Mouse (Mus musculus) adrenal gland, adult (tissue): ENCODE data around the gene Mrrf.

Experiments used
- DNase-seq, 2 experiments: peaks; one replicate each; pipeline ENCODE4 v3.0.0; 2022 to 2023; ENCODE audit warnings: low spot score in 1 of 2; ENCODE audit not compliant: inconsistent age in 2 of 2

Gene Mrrf

DNA sequence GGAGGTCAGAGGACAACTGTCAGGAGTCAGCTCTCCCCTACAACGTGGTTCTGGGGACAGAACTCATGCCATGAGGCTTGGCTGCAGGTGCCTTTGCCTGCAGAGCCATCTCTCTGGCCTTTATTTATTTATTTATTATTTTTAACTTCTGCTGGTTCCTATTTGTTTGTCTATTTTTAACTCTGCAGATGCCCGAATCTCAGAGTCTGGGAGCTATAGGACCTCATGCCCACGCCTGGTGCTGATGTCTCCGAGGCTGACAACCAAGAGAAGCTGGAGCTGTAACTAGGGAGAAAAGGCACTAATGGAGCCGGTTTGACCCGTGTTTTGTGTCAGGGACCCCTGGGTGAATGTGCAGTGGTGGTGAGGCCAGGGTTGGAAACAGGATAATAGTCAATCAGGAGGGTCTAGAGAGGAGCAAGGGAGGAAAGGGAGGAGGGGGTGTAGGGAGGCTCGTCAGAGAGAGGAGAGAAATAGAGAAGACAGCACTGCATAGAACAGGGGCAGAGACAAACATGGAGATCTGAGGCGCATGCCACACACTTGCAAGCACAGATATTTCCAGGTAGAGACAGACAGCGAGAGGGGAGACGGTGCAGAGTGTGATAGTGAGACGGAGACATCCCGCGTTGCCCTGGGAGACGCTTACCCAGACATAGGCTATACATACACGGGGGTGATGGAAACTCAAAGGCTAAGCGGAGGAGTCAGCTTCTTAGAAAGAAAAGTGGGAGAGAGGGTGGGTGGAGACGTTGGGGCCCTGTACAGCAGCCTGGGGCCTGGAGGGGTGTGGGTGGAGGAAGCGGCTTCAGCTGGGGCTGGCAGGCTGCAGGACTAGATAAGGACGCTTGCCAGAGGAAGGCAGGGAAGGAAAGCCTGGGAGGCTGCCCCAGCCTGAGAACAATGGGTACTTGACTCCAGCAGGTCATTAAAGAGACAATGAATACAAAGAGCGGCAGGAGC is 62.0 kb downstream of the Mrrf start:
- peak; percentile 41 to 66 for DNase-seq

DNA sequence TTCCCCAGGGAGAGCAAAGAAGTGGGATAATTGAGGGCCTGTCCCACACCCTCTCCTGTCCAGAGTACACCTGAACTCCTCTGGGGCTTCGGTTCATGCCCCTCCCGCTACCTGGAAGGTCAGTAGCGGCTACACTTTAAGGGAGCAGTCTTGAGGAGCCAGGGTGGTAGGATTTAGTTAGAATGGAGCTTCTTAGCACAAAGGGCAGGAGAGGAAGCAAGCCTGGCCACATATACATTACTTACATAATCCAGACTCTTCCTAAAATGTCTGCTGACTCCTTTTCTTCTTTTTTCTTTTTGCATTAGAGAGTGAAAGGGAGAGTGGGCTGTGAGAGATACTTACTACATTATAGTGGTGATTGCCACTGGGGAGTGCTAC is 62.7 kb downstream of the Mrrf start:
- DNase-seq: no peak

DNA sequence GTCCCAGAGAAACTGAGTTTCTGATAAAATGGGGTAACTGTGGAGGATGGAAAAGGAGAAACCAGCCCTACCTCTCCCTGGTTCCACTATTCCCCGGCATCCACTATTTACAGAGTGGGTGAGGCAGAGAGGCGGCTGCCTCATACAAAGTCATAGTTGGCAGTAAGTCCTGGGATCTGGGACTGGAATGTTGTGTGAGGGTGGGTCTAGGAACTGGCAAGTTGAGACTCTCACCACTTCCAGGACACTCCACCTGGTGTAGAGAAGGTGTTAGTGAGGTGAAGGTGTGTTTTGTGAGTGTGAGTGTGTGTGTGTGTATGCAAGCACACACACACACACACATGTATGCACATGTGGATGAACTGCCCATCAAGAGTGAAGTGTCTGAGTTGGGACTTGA is 64.6 kb downstream of the Mrrf start:
- DNase-seq: no peak

DNA sequence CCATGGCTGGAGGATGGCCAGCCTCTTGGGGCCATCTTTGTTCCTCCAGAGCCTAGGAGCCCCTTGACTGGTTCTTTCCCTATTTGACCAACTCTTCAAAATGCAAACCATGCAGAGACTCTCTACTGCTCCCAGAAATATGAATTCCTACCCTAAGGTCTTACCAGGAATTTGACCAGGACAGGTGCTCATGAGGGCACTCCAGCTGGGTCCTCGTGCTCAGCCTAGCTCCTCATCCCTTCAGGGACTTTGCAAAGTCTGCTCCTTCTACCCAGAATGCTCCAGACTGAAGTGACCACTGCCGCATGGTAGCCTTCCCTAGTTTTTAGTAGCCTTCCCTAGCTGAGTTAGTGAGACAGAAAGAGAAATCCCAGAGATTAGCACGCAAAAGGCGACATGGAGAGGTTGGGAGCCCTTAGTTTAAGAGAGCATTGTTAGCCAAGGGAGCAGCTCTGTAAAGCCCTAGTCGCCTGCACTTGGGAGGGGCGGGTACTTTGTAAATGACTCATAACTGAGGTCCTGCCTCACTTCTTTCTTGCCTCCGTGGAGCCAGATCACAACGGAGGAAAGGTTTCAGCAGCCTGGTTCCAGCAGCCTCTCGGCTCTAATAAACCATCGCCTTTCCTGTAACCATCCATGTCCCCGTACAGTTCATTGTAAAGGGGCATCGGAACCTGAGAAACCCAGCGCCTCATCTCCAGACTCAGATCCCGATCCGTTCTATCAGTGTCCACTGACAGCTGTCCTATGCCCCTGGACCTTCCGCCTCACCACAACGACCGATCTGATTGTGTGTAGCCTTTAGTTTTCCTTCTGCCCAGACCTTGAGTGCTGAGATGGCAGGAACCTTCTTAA is 65.8 kb downstream of the Mrrf start:
- DNase-seq: peak in 1 of 2 experiments; percentile 68

DNA sequence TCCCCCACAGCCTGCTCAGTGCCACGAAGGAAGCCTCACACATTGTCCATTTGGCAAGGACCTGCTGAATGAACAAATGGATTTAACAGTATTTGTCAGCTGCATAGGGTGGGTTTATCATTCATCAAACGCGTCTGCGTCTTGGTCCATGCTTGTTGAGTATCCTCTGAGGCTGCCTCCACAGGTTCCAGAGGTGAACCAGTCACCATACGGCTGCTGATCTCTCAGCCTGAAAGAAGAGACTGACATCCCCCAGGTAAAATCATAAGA is 66.4 kb downstream of the Mrrf start:
- no peak for DNase-seq

DNA sequence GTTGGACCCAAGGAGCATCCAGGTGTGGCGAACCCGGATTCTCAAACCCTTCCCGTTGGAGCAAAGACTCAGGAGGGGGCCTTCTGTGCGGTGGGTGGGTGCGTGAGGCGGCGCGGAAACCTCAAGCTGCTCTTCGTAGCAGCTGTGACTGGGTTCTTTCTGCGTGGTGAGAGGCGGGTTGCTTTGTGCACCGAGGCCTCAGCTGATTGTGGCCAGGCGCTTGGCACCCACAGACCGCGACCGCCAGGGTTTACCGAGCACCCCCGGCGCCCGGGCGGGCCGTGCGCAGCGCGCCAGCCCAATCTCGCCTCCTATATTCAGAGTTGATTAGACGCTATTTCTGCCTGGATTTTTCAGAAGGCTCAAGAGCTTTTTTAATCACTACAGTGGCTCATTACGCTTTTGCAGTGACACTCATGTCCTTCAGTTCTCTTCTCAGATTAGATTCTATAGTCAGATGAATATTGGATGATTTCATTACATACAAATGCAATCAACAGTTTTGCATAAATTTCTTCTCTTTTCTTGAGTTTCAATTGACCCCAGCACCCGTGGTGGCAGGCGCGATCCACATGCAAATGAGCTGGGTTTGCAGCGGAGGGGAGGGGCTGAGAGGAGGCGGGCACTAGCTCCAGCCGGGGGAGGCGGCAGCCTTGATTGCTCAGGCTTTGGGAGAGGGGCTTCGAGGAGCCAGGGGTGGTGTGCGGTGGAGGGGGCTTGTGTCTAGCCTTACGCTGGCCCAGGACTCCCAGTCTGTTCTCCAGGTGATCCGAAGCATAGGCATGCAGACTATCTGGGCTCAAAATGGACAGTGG is 67.0 kb downstream of the Mrrf start:
- DNase-seq: peak in 1 of 2 experiments; percentile 65

DNA sequence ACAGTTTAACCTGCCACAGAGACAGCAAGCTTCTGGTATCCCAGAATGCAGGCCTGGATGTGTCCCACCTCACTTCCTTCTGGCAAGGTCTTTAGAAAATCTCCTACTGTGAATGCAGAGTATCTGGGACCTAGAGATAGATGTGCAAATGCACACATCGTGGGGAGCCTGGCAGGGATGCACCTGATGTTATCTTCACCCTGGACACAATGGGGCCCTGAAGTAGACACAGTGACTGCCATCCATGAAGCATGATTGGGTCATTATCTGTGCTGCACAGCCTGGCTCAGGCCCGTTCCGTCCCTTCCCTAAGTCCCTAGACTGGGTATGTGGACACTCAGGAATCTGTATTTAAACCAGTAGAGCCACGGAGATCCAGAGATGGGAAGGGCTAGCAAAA is 68.4 kb downstream of the Mrrf start:
- DNase-seq: no peak

DNA sequence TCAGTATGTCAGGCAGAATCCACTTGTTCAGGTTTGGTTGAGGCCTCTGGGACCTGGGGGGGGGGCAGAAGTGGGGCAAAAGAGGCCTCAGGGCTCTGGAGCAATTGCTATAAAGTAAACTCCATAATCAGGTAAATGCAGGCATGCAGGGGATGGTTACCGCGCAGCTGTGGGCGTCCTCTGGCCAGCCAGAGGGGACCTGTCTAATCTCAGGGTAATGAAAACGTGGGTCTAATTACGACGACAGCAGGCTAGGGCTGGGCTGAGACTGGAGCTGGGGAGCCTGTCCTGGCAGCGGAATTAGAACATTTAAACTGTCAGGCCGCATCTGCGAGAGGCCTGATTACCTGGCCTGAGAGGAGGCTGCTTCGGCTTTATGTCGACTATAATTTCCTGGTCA is 70.9 kb downstream of the Mrrf start:
- DNase-seq: no peak

DNA sequence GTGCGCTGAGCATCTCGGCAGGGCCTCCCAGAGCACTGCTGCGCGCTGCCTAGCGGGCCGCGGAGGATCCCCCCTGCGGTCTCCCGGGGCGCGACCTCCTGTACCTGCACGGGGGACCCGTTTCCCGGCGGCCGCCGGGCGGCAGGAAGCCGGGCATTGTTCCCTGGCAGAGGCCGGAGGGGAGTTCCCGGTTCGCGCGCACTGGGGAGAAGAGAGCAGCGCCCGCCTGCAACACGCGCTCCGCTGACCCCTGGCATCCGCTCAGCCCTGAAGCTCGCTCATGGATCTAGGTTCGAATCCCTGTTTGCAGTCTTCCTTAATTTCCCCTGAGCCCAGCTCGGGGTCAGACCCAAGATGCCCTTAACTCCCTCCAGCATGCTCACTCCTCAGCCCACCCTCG is 74.6 kb downstream of the Mrrf start:
- DNase-seq: peak in 1 of 2 experiments; percentile 51

DNA sequence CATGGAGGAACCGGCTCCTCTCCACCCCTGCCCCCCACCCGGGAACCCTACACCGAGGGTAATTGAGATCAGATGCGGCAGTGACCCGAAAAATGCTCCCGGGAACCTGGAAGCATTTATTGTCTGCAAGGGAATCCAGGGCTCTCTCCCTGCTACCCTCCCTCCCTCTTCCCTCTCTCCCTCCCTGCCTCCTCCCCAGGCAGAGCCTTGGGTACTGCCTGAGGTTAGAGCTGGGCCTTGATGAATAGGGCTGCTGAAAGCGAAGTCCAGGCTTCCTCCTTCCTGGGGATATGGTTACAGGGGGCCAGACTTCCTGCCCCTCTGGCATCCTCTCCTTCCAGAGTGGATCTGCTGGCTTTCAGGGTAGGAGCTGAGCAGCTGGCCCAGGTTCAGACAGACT is 75.6 kb downstream of the Mrrf start:
- peak in 1 of 2 experiments; percentile 35 for DNase-seq

DNA sequence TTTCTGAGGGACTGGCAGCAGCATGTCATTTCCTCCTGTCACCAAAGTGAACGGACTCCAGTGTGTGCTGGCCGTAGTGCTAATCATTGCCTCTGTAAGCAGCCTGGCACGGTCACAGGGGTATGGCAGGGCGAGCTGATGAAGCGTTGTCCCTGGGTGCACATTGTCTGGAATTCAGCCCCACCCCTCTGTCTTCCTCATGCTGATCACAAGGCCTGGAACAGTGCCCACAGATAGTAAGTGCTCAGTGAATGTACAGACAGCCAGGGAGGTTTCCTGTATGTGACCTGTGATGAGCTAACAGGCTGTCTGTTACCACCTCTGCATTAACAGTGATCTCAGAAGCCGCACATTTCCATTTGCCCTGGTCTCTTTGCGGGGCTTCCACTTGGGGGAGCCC is 76.9 kb downstream of the Mrrf start:
- DNase-seq: peak in 1 of 2 experiments; percentile 39

DNA sequence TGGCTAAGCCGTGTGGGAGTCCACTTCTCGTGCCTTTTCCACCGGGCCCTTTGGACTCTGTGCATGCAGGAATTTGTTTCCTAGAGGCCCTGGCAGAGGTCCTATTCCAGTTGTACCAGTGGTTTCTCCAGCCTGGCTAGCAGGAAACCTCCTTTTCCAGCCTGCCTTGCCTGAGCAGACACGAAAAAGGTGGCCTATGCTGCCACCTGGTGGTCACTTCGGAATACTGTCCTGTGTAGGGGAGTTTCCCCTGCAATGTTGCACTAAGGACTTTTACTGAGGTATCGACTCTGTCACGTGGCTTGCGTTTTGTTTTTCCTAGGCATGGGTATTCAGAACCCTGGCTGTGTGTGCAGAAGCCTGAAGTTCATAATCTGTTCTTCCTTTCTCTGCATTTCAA is 77.8 kb downstream of the Mrrf start:
- DNase-seq: peak; percentile 82 to 95

DNA sequence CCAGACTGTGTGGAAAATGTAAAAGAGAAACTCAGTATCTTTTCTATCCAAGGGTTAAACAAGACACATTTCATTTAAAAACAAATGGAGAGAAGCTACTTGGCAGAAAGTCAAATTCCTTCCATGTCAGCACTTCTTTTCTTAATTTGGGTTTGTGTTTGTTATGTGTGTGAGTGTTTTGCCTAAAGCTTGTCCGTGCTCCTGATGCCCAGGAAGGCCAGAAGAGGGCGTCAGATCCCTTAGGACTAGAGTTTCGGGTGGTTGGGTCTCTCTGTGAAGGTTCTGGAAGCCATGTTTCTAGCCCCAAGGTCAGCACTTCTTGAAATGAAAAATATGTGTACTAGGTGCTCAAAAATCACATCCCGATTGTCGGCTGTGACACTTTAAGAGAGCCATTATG is 78.2 kb downstream of the Mrrf start:
- no peak for DNase-seq

DNA sequence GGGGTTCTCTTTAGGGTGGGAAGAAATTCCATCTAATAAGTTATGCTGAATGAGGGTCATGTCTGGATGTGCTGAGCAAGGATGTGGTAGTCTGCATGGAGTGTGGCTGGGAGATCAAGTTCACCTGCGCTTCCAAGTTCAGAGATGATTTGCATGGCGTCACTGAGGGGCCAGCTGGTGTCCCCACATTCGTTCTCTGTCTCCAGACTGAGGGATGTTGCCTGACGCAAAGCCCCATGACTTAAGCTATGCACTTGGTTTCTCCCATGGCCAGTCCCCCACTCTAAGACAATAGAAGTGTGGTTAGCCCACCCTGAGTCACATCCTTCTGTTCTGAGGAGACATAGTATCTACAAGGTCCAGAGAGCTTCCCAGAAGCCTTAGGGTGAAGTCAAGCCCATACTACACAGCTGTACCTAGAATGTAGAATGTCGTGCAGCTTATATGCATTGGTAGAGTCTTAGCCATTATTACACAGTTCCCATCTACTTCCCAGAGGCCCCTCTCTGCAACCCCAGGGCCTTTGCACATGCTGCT is 79.1 kb downstream of the Mrrf start:
- no peak for DNase-seq

DNA sequence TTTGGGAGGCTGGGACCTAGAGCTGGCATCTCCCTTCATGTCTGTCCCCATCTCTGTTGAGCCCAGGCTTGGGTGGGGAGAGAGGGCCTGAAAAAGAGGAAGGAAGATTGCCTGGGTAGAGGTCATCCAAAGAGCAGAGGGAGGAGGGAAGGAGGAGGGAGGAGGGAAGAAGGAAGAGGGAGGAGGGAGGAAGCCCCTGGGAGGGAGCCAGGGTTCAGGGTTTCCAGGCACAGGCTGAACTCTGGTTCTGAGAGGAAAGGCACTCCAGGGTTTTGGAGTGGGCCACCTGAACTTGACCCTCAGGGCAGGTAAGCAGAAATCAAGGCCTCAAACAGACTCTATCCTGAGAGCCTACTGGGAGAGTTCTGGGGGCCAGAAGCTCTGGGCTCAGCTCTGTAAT is 80.4 kb downstream of the Mrrf start:
- peak in 1 of 2 experiments; percentile 49 for DNase-seq

DNA sequence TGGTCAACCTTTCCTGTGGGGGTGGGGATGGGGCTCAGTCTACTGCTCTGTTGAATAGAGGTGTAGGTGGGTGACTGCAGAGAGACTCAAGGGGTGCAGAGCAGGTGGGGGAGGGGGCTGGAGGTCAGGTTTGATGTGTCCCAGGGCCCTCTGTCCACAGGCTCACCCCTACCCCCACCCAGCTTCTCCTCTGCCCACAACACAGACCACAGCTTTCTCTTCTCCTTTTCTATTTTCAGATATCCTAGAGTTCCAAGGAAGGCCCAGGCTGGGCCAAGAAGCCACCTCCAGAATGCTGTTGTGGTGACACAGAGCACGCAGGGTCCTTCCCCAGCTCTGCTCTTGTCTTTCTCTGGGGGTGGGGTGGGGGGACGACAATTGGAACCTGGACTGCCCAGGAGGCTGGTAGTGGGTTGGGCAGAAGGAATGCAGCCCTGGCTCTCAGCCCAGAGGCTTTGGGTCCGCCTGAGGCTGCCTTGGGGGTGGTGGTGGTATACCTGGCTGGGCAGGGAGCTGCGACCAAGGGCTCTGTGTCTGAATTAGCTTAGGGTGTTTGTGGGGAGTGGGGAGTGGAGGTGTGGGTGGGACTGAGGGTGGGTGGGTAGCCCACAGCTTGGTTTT is 80.9 kb downstream of the Mrrf start:
- peak in 1 of 2 experiments; percentile 28 for DNase-seq

DNA sequence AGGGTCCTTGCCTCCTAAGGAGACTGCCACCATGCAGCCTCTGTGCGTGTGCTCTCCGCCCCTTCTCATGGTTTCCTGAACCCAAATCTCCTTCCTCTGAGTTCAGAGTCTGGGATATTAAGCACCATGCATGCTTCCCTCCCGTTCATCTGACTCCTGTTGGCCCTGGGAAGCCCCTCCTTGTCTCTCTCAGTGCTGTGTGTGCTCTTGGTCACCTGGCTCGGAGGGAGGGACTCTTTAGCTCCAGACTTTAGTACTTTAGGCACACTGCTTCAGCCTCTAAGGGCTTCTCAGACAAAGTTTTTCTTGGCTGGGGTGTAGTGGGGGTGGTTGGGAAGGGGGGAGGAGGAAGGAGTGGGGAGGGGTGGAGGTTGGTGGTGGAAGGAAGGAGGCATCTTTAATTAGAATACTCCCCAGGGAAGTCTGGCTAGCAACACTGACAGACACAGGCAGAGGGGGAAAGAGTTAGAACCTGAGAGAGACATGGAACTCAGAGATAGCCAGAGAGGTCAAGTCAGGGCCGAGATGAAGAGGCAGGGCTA is 81.6 kb downstream of the Mrrf start:
- no peak for DNase-seq

DNA sequence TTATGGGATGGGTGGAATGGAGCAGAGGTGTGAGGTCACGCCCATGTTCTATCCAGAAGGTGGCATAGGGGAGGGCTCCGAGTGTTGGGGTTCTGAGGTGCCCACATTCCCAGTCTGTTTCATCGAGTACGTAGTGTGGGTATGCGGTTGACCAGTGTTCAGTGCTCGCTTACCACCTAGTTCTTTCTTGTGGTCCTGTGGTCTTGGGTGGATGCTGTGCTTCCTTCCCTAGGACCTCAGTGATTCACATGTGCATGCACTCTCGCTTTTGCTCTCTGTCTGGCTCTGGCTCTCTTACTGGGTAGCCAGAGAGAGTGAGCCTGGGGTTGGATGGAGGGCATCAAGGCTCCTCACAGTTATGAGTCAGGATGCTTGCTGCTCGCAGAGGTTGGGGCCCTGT is 83.9 kb downstream of the Mrrf start:
- DNase-seq: no peak

DNA sequence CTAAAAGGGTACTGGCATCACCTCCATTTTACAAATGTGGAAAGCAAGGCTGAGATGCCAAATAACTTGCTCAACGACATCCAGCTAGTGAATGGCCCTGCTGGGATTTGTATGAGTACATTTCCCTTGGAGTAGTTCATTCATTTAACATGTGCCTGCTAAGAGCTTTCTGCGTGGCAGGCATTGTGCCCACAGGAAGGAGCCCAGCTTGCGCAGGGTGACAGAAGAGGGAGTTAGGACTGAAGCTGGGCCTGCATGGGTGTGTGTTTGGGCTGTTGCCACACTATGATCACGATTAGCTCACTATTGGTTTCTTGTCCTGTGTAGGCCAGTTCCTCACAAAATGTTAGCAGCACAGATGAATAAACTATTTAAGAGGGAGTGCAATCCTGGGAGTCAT is 84.7 kb downstream of the Mrrf start:
- peak in 1 of 2 experiments; percentile 49 for DNase-seq

DNA sequence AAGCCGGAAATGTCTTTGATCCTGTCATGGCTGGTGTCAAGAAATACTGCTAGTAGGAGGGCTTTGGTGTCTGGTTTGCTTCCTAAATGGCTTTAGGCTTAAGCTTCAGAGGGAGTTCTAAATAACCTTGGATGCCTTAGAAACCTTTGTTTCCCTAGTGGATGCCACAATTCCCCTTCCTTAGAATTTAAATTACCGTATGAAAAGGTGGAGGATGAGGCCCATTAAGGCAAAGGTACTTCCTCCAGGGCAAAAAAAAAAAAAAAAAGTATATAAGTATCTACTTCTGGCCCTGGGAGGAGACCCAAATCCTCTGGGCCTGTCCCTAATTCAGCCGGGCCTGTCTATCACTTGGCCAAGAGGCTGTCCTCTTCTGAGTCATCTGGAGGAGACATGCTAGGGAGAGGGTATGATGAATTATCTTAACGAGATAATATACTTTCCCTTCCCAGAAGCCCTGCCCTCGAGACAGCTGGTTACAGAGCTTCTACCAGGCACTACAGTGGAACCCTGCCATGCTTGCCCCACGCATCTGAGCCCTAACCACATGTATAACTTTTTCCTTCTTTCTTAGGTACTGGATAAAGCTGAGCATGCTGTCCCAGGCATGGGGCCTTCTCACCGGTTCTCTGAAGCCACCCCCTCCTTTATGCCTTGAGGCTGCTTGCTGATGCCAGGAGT is 86.1 kb downstream of the Mrrf start:
- peak in 1 of 2 experiments; percentile 26 for DNase-seq
